Mouse (Mus musculus) E14TG2a.4 (cell line): ENCODE measurements at regions not wholly inside any gene's neighbourhood (a gene's known extent, or its start where the extent isn't known, plus 50 kb on each side); places are given as distances from the start of the nearest gene placed in this dataset.

Source experiments
- H3K27me3 ChIP-seq: 2 replicates; pipeline ENCODE4 v1.6.1; 2014; ENCODE audit warnings: low read length, control low read depth; ENCODE audit not compliant: insufficient read depth
- H3K36me3 ChIP-seq: 2 replicates; pipeline ENCODE4 v1.6.1; 2014; ENCODE audit warnings: low read length, control low read depth; ENCODE audit not compliant: insufficient read depth
- H3K4me1 ChIP-seq: replicated peaks from 2 replicates; pipeline ENCODE4 v1.6.1; 2014; ENCODE audit warnings: low read depth, low read length, control low read depth
- H3K4me3 ChIP-seq: replicated peaks from 2 replicates; pipeline ENCODE4 v1.5.1; 2014; ENCODE audit warnings: mild to moderate bottlenecking, low read length
- H3K9me3 ChIP-seq: 2 replicates; pipeline ENCODE4 v1.6.1; 2014; ENCODE audit warnings: low read length, control low read depth
- CTCF ChIP-seq: conservative IDR thresholded peaks from 2 replicates; pipeline ENCODE4 v1.5.1; 2014; ENCODE audit warnings: low read length
- NANOG ChIP-seq: IDR thresholded peaks from 2 replicates; pipeline ENCODE4 v1.6.1; 2014; ENCODE audit warnings: borderline replicate concordance, low read length, mixed read lengths
- POU5F1 ChIP-seq: IDR thresholded peaks from 2 replicates; pipeline ENCODE4 v1.6.1; 2014; ENCODE audit warnings: low read length, borderline replicate concordance

- Histone ChIP-seq H3K4me3 (no peak overlapping the region), H3K27me3 (no peaks in the 10 kb centered on the region), H3K4me1 (no peaks in the 10 kb centered on the region), H3K9me3 (no peaks in the 10 kb centered on the region), H3K36me3 (no peaks in the 10 kb centered on the region)
- TF ChIP-seq CTCF: no peak
- no peak for TF ChIP-seq NANOG
Measured at GRCm38 (mm10) chr14:106393978-106394377, 288.0 kb downstream of the Trim52 start.

DNA sequence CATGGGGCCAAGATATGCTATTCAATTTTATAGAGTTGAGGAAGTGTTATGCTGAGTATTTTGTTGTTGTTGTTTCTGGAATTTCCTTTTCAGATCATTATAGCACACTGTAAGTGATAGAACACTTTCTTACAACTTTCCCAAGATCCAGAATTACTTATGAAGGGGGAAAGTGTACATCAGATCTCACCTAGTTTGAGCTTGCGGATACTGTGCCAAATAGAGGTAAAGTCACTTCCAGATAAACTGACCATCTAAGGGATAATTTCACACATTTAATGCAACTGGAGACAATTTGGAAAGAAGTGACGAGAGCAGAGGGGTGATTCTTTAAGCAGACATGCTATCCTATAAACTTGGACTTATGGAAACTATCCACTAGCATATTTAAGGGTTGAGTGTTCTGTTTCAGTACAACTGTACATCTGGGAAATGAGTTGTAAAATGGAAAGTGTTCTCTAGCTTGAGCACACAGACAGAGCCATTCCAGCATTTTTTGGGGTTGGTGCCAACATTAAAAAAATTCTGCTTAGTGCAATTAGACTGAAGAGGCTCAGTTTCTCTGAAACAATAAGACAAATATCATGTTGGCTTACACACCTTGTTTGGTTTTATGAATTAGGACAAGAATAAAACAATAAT is 307.0 kb downstream of the Trim52 start:
- TF ChIP-seq CTCF (no peak), NANOG (no peak), POU5F1 (no peak)
- Histone ChIP-seq H3K9me3 (no peaks in the 10 kb centered on the region), H3K27me3 (no peaks in the 10 kb centered on the region), H3K36me3 (no peaks in the 10 kb centered on the region), H3K4me3 (no peak overlapping the region), H3K4me1 (no peaks in the 10 kb centered on the region)

- no peaks in the 10 kb centered on the region for H3K27me3 ChIP-seq
Measured at GRCm38 (mm10) chr14:106424714-106425113, 318.7 kb downstream of the Trim52 start.

GRCm38 (mm10) chr14:106428594-106428993 is 322.6 kb downstream of the Trim52 start:
- H3K9me3 ChIP-seq: no peaks in the 10 kb centered on the region
- no peaks in the 10 kb centered on the region for H3K4me1 ChIP-seq
- H3K4me3 ChIP-seq: no peak overlapping the region
- H3K27me3 ChIP-seq: no peaks in the 10 kb centered on the region
- no peaks in the 10 kb centered on the region for H3K36me3 ChIP-seq
- no peak for TF ChIP-seq NANOG
- TF ChIP-seq POU5F1: no peak
- TF ChIP-seq CTCF: no peak

More at GRCm38 (mm10) chr14:106424714-106425113, 318.7 kb downstream of the Trim52 start:
- no peaks in the 10 kb centered on the region for H3K36me3 ChIP-seq
- no peaks in the 10 kb centered on the region for H3K9me3 ChIP-seq
- TF ChIP-seq NANOG: no peak
- no peak for TF ChIP-seq POU5F1
- no peak for TF ChIP-seq CTCF
- H3K4me3 ChIP-seq: no peak overlapping the region
- H3K4me1 ChIP-seq: no peaks in the 10 kb centered on the region

GRCm38 (mm10) chr14:106439282-106439681 is 333.3 kb downstream of the Trim52 start:
- Histone ChIP-seq H3K36me3 (no peaks in the 10 kb centered on the region), H3K9me3 (peaks cover 12% of the 10 kb centered on the region), H3K4me3 (no peak overlapping the region), H3K27me3 (no peaks in the 10 kb centered on the region), H3K4me1 (no peaks in the 10 kb centered on the region)
- TF ChIP-seq POU5F1: no peak
- TF ChIP-seq CTCF: peak; percentile 62

- Histone ChIP-seq H3K36me3 (no peaks in the 10 kb centered on the region), H3K27me3 (no peaks in the 10 kb centered on the region), H3K4me3 (no peak overlapping the region), H3K4me1 (no peaks in the 10 kb centered on the region), H3K9me3 (peaks cover 5% of the 10 kb centered on the region)
- TF ChIP-seq NANOG: no peak
- no peak for TF ChIP-seq POU5F1
- TF ChIP-seq CTCF: no peak
Measured at GRCm38 (mm10) chr14:106489074-106489473, 383.1 kb downstream of the Trim52 start.

DNA sequence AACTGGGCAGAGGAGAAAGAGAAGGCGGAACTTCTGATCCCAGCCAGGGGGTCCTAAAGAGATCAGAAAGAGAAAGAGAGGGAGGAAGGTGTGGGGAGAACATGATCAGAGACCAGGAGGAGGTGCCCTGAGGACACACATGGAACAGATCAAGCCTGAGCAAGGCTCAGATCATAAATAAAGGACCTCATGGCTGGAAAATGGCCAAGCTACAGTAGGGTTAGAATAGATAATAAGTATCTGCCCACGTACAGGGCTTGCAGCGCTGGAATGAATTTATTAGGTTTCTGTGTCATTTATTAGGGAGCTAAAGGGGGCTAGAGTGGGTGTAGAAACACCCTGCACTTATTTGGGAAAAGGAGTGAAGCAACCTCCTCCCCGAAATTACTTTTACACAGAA is 385.4 kb downstream of the Trim52 start:
- H3K36me3 ChIP-seq: no peaks in the 10 kb centered on the region
- no peaks in the 10 kb centered on the region for H3K4me1 ChIP-seq
- no peak overlapping the region for H3K4me3 ChIP-seq
- H3K27me3 ChIP-seq: no peaks in the 10 kb centered on the region
- no peak for TF ChIP-seq POU5F1
- TF ChIP-seq NANOG: no peak
- TF ChIP-seq CTCF: no peak
- peaks cover 5% of the 10 kb centered on the region for H3K9me3 ChIP-seq

GRCm38 (mm10) chr14:106500344-106501135 is 394.5 kb downstream of the Trim52 start:
- TF ChIP-seq NANOG: no peak
- TF ChIP-seq CTCF: peak; percentile 72
- TF ChIP-seq POU5F1: no peak
- Histone ChIP-seq H3K36me3 (no peaks in the 10 kb centered on the region), H3K4me3 (no peak overlapping the region), H3K4me1 (no peaks in the 10 kb centered on the region), H3K27me3 (no peaks in the 10 kb centered on the region), H3K9me3 (no peaks in the 10 kb centered on the region)
